Mouse (Mus musculus): Measurements from ENCODE around the gene Ankrd33b.

Gene Ankrd33b

DNA sequence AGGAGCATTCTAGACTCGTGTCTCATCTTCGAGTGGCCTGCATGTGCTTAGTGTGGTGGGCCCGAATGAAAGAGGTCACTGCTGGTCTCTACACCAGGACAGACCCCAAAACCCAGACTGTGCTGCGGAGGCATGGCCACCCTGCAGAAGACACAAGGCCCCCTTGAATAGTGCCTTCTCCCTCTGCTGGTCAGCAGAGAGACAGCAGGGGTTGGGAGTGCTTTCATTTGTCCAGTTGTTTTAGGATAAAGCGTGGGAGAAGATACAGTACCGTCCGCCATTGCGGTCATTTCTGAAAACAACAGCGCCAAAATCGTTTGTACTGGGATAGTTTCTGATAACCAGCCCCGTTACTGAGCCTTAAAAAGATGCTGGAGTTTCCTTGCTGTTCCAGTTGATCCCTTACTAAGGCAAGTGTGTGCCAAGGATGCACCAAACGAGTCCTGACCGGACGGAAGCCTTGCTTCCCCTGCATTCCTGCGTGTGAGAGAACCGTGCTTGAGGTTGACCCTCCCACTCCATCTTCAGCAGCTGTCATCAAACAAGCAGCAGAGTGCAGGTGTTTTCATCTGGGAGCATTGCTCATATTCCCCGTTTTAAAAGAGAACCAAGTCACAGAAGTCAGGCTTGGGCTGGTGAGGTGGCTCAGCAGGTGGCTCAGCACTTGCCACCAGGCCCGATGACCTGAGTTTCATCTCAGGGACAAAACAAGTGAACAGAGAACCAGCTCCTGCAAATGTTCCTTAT, 108.7 kb downstream of the Ankrd33b start:
- no peak for DNase-seq

DNA sequence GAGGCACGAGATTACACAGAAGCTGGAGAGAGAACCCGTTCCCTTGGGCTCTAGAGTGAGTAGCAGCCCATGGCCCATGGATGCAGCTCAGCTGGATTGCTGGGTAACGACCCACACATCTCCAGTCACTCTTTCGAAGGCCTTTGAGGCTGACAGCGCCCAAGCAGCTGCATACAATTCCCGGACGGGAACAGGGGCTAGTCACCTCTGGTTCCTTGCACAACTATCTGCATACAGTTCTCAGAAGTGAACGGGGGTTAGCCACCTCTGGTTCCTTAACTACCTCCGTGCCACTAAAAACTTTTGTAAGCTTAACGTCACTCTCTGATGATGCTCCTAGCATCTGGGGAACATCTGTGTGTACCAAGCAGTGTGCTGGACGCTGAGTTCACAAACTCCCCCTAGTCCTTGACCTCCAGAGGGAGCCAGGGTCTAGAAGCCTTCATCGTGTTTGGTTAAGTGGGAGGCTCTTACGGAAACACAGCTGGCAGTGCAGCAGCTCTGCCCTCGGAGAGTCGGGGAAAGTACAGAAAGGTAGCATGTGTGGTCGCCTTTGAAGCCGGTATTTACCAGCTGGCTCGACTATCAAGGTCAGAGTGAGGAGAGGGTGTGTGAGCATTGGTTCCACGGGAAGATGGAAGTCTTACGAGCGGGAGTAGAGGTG, 109.4 kb downstream of the Ankrd33b start:
- DNase-seq, result no peak

DNA sequence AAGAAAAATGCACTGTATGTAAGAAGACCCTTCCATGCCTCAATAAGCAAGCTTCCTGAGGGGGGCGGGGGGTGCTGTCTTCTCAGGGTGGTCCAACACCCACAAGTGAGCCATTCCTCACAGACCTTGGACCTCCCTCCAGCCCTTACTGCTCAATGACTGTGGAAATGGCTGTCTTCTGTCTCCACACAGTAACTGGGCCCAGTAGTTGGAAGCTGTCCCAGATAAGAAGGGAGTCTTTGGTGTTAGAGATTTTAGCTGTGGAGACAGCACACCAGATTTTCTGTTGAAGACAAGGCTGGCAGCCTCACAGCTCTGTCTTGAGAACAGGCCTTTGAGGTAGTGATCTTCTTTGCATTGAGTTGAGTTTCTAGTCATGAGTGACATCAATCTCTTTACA, 110.2 kb downstream of the Ankrd33b start:
- no peak for DNase-seq

DNA sequence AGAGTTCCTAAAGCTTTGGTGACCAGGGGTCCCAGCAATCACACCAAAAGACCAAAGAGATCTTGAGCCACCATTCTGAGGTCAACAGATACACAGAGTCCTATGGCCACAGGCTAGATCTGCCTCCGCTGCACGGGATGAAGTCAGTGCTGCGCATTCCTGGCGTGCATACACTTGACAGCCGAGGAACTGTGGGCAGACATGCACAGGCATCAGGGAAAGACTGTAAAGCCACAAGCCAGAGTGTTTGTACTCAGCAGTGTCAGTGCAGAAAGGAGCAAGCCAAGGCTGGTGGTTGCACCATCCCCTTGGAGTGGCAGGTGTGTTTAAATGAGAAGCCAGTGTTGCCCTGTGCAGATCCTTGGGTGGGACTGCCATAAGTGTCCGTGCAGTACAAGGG, 111.8 kb downstream of the Ankrd33b start:
- no peak for DNase-seq

DNA sequence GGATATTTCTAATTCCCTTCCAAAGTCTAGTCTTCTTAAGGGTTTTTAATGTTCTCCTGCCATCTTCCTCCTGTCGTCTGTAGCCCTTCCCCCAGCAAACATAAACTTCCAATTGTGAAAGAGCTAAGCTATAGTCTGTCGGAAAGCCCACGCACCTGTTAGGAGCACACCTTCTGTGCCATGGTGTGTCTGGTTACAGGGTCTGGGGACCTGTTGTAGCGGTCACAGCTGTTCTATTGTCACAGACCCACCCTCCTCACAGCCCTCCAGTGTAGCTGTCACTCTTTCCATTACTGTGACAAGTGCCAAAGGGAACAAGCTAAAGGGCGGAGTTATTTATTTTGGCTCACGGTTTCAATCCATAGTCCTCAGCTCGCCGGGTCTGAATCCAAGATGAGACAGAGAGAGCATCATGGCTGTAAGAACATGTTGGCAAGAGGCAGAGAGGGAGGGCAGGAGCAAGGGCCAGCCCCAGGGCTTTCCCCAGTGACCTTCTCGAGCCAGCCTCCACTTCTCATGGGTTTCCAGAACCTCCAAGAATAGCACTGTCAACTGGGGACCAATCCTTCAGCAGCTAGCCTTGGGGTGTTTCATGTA, 112.5 kb downstream of the Ankrd33b start:
- DNase-seq, result no peak

DNA sequence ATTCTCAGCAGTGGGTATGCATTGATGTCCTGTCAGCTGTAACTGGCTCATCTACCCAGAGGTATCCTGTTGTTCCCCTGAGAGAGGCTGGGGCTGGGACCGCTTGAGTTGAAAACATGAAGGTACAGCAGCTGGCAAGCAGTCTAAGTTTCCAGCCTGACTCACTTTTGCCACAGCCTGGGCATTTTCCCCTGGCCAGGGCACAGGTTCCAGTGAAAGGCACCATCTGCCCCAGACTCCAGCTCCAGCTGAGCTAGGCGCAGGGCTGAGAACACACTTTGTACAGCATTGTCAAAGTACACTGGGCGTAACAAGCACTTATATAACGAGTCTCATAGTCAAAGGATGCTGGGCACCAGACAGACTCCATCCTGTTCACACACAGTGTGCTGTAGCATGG, 113.6 kb downstream of the Ankrd33b start:
- DNase-seq, result no peak

DNA sequence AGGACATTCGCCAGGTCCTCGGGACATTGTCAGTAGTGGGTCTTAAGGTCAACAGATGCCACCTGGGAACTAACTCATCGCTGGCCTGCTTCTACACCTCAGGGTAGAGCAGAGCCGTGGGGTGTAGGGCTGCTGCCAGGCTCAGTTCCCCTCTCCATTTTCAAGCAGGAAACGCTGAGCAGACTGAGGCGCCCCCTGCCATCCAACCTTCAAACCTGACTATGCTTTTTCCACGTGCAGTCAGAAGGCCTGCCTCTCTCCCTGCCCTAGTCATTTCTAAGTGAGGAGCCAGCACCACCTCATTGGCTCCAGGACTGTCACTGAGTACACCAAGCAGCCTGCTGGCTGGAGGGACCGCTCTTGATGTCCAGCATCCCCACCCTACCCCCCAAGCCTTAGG, 114.1 kb downstream of the Ankrd33b start:
- no peak for DNase-seq

DNA sequence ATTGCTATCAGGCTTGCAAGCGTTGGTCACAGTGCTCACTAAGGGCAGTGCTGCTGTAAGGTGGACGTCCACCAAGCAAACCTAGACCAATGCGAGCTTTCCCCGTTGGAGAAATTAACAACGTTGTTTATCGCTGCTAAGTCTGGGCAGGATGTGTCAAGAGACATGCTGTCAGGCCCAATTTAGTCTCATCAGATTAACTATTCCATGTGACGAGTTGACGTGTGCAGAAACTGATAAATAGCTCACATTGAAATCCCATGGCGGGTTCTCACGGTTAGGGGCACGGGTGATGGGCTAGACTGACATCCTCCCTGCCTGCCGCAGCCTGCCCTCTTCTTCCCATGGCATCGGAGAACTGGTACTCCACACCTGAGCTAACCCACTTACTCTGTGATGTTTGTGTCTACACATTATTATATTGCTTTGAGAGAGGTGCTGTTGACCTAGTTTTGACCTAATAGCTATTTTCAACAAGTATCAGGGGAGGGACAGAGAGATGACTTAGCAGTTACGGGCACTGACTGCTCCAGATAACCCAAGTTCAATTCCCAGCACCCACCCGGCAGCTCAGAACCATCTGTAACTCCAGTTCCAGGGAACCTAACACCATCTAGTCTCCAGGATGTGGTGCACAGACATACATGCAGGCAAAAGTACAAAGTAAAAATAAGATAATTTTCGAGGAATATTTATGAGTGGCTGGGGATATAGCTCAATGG, 114.8 kb downstream of the Ankrd33b start:
- no peak for DNase-seq

DNA sequence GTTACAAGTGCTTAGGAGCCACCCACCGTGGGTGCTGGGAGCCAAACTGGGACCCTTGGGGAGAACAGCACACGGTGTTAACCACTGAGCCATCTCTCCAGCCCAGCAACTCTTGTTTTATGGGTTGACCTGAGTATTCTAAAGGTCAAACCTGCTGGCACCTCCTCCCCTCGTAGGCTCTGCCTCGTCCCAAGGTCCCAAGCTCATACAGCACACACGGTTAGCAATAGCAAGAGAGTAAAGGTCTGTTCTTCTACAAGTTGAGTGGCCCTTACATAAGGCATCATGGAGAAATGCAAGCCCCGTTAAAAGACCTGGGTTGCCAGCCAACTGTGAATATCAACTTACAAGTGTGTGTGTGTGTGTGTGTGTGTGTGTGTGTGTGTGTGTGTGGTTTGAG, 116.3 kb downstream of the Ankrd33b start:
- no peak for DNase-seq

DNA sequence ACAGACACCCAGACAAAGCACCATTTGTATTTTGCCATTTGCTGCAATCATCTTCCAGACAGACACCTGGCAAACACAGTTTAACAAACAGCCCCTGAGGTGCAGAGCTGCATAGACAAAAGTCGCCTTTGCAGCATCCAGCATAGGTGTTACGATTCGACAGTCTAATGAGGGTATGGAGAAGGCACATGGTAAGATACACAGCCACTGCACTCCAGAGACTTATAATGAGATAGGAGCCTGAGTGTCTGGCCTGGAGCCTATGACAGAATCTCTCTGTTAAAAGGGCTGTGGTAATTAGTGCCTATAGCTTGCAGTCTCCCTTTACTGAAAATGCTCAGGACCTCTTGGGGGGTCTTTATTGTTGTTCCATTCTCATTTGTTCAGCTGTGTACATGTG, 116.8 kb downstream of the Ankrd33b start:
- DNase-seq, result no peak

DNA sequence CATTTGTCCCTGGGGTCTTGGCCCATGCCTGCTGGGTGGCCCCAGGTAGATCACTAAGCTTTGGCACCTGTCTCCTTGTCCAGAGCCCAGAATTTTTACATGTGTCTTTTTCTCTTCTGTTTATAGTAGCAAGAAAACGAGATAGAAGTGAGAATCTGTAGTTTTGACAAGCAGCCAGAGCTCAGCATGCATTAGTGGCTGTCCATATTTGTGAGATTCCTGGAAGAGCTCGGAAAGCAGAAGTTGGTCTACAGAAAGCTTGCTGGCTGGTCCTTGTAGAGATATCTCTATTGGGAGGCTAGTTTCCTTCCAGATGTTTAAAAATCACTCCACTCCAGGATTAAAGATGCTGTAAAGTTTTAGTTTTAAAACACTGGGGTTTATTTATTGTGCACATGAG, 117.5 kb downstream of the Ankrd33b start:
- DNase-seq, result no peak

DNA sequence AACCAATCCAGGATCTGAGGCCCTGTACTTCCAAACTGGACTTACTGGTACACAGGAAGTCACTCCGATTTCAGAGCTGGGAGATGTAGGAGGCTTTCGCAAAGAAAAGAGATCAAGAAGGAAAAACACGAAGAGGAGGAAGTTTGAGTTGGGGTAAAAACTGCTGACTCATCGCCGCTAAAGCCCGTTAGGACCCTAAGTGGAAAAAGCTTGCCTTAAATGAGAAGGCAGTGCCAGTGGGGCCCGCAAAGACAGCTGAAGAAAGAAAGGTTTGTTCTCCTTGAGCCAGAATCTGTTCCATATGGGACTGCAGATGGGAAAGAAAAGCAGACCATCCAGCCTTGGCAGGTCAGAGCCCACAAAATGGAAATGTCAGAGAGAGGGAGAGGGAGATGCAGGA, 118.6 kb downstream of the Ankrd33b start:
- no peak for DNase-seq

DNA sequence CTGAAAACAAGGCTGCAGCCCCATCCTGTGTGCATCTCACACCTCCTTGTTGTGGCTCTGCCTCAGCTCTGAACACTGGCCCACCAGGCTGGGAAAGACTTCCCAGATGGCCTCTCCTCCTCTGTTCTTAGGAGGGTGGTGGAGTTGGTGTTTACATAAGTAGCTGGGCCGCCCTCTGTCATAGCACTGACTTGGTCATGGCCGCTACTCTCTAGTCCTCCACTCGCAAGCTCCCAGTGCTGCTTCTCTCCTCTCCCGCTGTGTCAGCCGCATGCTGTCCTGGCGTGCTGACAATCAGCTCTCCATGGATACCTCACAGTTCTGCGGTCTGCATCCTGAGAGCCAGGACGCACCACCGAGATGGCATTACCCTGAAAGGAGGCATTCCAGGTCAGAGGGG, 120.5 kb downstream of the Ankrd33b start:
- DNase-seq, result no peak

DNA sequence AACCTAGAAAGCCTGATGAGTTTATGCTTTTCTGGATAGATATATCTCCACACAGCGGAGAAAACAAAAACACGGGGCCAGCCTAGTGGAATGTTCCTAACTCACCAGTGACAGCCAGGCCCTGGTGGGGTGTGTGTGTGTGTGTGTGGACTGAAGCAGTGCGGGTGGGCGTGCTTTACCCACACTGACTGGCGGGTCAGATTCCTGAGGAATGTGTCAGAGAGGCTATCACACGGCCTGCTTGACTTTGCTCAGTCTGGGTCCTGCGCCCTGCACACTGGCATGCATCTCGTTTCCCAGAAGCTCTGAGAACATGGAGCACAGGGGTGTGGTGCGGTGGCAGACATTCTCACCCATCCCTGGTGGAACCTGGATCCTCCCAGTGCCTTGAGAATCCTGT, 121.6 kb downstream of the Ankrd33b start:
- no peak for DNase-seq

DNA sequence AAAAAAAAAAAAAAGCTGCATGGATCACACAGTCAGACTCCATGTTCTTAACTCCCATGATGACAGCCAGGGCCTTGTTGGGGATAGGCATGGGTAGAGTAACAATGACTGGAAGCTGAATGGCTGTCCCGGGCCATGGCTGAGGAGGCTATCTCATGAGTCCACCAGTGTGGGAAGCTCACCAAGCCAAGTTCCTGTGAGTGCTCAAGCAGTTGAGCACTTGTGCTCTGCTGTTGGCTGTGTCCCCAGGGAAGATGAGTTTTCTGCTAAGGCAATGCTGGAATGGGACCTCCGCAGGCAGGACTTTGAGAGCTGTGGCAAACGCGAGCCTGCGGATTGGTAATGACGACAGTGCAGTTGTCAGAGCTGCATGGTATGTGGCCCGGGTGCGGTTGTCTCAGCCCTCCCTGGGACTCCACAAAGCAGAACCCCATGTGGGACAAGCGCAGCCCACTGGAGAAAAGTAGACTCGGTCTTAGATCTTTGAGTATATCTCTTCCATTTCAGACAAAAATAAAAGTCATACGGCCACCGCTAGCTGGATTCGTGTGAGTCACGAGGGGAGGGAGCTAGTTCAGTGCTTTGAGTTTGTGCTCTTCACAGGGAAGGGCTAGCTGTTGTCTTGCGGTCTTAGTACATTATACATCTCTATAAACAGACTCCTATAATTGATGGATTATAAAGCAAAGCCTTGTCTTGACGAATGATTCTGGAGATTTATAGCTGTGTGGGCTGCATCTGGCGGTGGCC, 122.7 kb downstream of the Ankrd33b start:
- no peak for DNase-seq

DNA sequence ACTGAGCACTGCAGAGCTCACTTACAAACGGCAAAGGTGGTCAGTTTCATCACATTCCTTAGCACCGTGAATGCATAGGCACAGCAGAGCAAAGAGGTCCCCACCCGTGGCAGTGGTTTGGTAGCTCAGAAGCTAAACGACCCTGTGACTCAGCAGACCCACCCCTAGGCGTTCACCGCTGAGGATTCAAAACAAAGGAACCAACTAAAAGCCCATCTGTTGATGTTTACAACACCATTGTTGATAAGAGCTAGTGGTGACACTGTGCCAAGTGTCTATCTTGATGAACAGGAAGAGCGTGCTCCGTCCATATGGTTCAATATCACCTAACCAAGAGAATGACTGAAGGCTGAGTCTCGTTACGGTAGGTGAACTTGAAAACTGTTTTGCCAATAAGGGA, 124.3 kb downstream of the Ankrd33b start:
- no peak for DNase-seq

Measured in thymus, adult 18-20 months (tissue).